Mouse (Mus musculus) gastrocnemius, adult 8-10 months (tissue): Measurements from ENCODE around the gene Ugt1a10. TPM values are rescaled to one million over a fixed set of nuclear protein-coding genes. Genes with fewer than 3 reads are reported as not detected.

Experiments used
- DNase-seq, 2 experiments: peaks; one replicate each; pipeline ENCODE4 v3.0.0; 2022; ENCODE audit warnings: low spot score in 2 of 2
- total RNA-seq, 4 experiments: library from RNA; stranded (reverse); gene quantifications; 2 replicates each; pipeline ENCODE4 v1.2.4; 2022

Ugt1a10 gene
- total RNA-seq, 4 experiments from 2014 or later: not detected

GRCm38 (mm10) chr1:88229986-88230385 lies 174.8 kb downstream of the Ugt1a10 start:
- DNase-seq: no peak

DNA sequence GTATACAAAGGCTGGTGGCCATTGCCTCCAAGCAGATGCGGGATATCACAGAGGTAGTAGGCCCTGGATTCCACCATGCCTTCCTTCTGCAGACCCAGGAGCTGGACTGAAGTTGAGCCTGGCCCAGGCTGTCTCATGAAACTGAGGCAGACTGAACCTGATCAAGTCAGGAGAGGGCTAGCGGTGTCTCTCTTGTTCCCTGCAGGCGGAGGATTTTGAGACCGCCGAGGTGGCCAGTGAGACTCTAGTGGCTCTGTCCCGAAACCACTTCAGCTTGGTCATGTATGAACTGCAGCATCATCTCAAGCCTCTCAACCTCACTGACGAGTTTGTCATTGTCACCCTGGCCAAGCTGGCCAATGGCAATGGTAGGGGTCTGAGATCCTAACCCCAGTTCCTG lies 175.2 kb downstream of the Ugt1a10 start:
- peak in 1 of 2 experiments; percentile 19 for DNase-seq

- peak in 1 of 2 experiments; percentile 5 for DNase-seq
Measured at GRCm38 (mm10) chr1:88230981-88231802, 176.0 kb downstream of the Ugt1a10 start.

- DNase-seq: peak in 1 of 2 experiments; percentile 8
Measured at GRCm38 (mm10) chr1:88231803-88232499, 176.8 kb downstream of the Ugt1a10 start.

- DNase-seq: peak in 1 of 2 experiments; percentile 6
Measured at GRCm38 (mm10) chr1:88232664-88233380, 177.6 kb downstream of the Ugt1a10 start.

- peak in 1 of 2 experiments; percentile 35 for DNase-seq
Measured at GRCm38 (mm10) chr1:88233421-88234247, 178.4 kb downstream of the Ugt1a10 start.

DNA sequence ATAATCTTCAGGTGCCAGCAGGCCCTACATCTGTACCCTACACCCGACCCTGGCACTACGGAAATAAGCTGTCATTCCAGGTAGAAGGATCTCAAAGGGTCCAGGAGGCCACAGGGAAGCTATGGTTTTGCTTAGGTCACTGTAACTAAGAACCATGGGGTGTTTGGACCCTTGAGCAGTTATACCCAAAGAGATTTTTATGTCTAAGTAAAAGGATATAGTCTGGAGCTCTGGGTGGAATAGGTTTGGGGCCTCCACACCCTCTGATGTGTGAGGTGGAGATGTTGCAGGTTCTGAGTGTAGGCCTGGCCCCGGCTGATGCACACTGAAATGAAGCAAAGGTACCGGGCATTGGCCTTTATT lies 179.0 kb downstream of the Ugt1a10 start:
- no peak for DNase-seq

GRCm38 (mm10) chr1:88234646-88235045 lies 179.5 kb downstream of the Ugt1a10 start:
- DNase-seq: peak in 1 of 2 experiments; percentile 15

DNA sequence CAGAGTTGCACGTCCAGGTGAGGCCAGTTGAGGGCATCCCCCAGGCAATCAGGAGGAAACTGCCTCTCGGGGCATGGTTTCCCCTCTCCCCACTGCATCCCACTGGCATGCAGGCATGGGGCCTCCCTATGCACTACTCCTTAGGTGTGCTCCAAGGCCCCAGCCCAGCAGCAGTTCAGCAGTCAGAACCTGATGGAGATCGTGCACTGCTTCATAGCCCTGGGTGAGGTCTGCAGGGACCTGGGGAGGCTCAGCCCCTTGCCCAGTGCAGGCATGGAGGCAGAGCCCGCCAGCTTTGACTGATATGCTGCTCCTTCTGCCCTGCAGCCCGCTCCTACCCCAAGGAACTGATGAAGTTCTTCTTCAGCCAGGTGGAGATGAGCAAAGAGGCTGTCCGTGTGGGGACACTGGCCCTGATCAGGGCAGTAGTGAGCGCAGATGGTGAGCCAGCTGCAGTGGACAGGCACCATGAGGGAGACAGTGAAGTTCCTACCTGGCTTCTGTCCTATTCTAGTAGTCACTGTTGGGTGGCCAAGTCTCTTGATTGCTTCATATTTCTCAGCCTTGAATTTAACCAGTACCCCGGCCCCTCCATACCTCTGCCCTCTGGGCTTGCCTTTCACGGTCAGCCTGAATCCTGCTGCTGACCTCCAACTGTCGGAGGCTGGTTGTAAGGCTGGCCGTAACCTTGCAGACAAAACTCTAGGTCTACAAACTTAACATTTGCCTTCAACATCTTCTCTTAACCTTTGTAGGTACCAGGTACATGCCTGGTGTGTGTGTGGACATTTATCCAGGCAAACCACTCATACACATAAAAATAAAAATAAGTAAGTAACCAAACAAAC lies 180.1 kb downstream of the Ugt1a10 start:
- DNase-seq: peak in 1 of 2 experiments; percentile 37

- DNase-seq: no peak
Measured at GRCm38 (mm10) chr1:88235894-88236415, 180.8 kb downstream of the Ugt1a10 start.

DNA sequence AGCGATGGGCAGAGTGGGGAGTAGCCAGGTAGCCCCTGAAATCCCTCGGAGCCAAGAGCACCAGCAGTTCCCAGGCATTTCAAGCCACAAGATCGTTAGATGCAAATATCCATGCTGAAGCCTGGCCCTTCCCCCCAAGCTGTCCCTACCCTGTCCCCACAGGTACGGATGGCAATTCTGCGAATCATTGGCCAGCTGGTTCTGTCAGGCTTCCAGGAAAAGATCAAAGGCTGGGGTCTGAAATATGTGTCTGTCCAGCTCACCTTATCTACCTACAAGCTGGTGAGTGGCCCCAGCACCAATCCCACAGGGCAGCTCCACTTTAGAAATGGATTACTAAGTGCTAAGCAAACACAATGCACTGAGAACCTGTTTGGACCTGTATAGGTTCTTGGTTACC lies 182.1 kb downstream of the Ugt1a10 start:
- peak in 1 of 2 experiments; percentile 15 for DNase-seq

DNA sequence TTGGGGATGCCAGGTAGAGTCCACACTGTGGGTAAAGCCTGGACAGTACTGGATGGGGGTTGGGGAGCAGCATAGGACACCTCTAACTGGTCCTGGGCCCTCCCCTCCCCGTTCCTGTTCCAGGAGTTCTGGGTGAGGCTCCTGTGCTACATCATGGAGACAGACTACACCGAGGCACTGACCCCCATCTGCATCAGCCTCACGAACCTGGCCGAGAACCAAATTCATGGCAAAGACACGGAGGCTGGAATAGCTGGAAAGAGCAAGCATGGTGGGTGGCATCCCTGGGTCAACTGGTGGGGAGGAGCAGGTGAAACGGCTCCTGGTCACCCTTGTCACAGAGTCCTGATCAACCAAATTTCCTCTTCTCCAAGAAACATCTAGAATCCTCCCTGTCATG lies 183.6 kb downstream of the Ugt1a10 start:
- no peak for DNase-seq

- no peak for DNase-seq
Measured at GRCm38 (mm10) chr1:88240072-88240471, 184.9 kb downstream of the Ugt1a10 start.

- DNase-seq: no peak
Measured at GRCm38 (mm10) chr1:88240579-88240978, 185.4 kb downstream of the Ugt1a10 start.

DNA sequence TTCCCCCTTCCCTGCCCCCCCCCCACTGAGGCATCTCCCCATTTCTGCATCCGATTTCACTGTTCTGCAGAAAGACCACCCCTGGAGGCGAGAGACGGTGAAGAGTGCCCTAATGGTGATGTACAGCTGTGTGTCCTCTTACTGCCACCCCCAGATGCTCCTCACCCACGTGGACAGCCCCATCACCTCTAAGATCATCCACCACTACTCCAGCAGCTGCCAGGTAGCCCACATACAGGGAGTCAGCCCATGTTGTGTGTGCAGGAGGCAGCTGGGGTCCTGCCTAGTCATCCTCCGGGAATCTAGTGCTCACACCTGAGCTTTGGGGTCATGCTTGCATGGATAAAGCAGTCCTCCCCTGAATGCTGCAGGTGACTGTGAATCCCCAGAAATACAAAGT lies 188.7 kb downstream of the Ugt1a10 start:
- DNase-seq: no peak

DNA sequence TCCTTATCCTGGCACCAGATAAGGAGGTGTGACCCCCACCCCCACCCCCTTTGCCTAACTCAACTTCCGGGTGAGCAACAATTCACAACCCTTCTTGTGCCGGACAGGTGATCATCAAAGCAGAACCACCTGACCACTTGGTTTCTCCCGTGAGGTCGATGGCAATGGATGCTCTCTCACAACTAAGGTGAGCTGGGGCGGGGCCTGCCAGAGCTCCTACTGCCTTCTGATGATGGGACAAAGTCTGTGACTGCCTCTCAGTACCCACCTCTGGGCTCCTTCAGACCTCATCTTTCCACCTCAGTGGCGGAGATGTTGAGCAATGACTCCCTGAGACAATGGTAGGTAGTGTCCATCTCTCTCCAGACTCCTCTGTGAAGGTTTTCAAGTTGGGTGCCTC lies 190.7 kb downstream of the Ugt1a10 start:
- DNase-seq: no peak

GRCm38 (mm10) chr1:88246386-88246785 lies 191.2 kb downstream of the Ugt1a10 start:
- DNase-seq: no peak

GRCm38 (mm10) chr1:88247660-88248059 lies 192.5 kb downstream of the Ugt1a10 start:
- DNase-seq: no peak

DNA sequence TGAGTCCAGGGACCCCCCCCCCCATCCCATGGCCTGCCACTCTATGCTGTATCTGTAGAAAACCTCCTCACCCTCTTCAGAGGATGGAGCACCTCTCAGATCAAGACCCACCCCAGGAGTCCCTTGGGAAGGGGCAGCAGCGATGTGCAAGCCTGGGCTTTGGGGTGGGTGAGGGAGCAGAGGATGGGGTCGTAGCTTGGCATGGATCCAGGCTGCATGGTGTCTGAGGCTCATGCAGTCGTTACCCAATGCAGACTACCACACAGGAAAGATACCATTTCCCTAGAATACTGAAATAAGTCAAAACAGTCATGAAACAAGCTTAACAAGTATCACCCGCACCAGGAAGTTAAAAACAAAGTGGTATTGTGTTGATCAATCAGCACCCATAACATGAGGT lies 193.5 kb downstream of the Ugt1a10 start:
- DNase-seq: no peak

GRCm38 (mm10) chr1:88249596-88249995 lies 194.4 kb downstream of the Ugt1a10 start:
- no peak for DNase-seq
